ENCODE assay signal across 24 mouse cellular contexts in genomic region chr2:158972178-158972577, GRCm38 (mm10).
"Had no signal": no experiment of that assay in that cellular context is flagged by ENCODE, and none has a peak within 500 bp of the region (broad histone marks: within the 10 kb centered on the region; RNA-seq: fewer than 3 reads in every experiment).

No protein-coding gene starts in this region.

- H3K4me1 ChIP-seq: heart, embryonic 10.5 days; heart, embryonic 12.5 days; hindbrain, embryonic 10.5 days; hindbrain, embryonic 12.5 days; intestine, embryonic 15.5 days; limb, embryonic 13.5 days; limb, embryonic 15.5 days; liver, embryonic 12.5 days had no signal

- H3K9ac ChIP-seq: heart, embryonic 12.5 days; hindbrain, embryonic 12.5 days; hindbrain, embryonic 14.5 days; intestine, embryonic 15.5 days; limb, embryonic 13.5 days; limb, embryonic 15.5 days; liver, embryonic 12.5 days had no signal

- H3K4me3 ChIP-seq: gastrocnemius, adult 2 months; heart, embryonic 10.5 days; heart, embryonic 12.5 days; hindbrain, embryonic 10.5 days; hindbrain, embryonic 12.5 days; intestine, embryonic 15.5 days; layer of hippocampus, adult 2 months; limb, embryonic 13.5 days; limb, embryonic 15.5 days; liver, embryonic 12.5 days had no signal

- H3K27ac ChIP-seq: gastrocnemius, adult 2 months; heart, embryonic 10.5 days; hindbrain, embryonic 10.5 days; hindbrain, embryonic 12.5 days; hindbrain, embryonic 14.5 days; intestine, embryonic 15.5 days; layer of hippocampus, adult 2 months; limb, embryonic 13.5 days; limb, embryonic 15.5 days; liver, embryonic 12.5 days had no signal

- H3K27me3 ChIP-seq: heart, embryonic 12.5 days; hindbrain, embryonic 12.5 days; intestine, embryonic 15.5 days; limb, embryonic 13.5 days; limb, embryonic 15.5 days; liver, embryonic 12.5 days had no signal

- H3K9me3 ChIP-seq: heart, embryonic 10.5 days; heart, embryonic 12.5 days; hindbrain, embryonic 10.5 days; hindbrain, embryonic 12.5 days; intestine, embryonic 15.5 days; limb, embryonic 13.5 days; limb, embryonic 15.5 days; liver, embryonic 12.5 days had no signal

- H3K36me3 ChIP-seq: heart, embryonic 10.5 days; heart, embryonic 12.5 days; hindbrain, embryonic 10.5 days; hindbrain, embryonic 12.5 days; intestine, embryonic 15.5 days; limb, embryonic 13.5 days; limb, embryonic 15.5 days; liver, embryonic 12.5 days had no signal

- DNase-seq: gastrocnemius, adult 2 months; gastrocnemius, postnatal 10 days; gastrocnemius, postnatal 25 days; heart, adult 18-20 months; heart, postnatal 10 days; heart, postnatal 4 days; kidney, adult 18-20 months; kidney, adult 8-10 months; kidney, postnatal 10 days; kidney, postnatal 25 days; kidney, postnatal 4 days; left cerebral cortex, postnatal 4 days had no signal

- H3K4me2 ChIP-seq: heart, embryonic 12.5 days; hindbrain, embryonic 12.5 days; hindbrain, embryonic 14.5 days; intestine, embryonic 15.5 days; limb, embryonic 13.5 days; limb, embryonic 15.5 days; liver, embryonic 12.5 days had no signal

- ATAC-seq: inflammation-experienced regulatory T-cells, adult 6 months; intestine, embryonic 15.5 days; intestine, postnatal 0 days; liver, embryonic 12.5 days had no signal
